Mouse (Mus musculus): ENCODE measurements around the gene Fhdc1.

DNA sequence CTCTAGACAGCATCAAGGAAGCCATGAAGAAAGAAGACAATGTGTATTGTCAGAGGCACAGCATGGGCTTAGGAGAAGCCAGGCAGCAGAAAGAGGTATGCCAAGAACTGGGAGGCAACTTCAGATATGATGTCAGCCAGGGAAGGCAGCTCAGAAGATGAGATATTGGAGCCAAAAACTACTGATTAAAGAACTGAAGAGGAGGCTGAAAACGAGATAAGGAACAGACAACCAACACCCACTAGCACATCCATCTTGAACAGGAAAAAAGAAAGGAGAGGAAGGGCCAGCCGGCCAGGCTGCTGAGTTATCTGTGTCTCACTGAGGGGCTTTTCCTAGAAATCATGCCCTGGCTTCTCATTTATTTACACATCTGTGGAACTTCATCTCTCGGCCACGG is 66.4 kb downstream of the Fhdc1 start:
- TF ChIP-seq SRF (IDR thresholded peaks at IDR 0.05; ENCODE audit: control insufficient read depth, insufficient read length, low read depth) (no peak), POLR2A (IDR thresholded peaks at IDR 0.05; ENCODE audit: insufficient read length, low read depth) (no peak), POLR2AphosphoS2 (IDR thresholded peaks at IDR 0.05; ENCODE audit: insufficient read length, low read depth) (no peak), E2F4 (IDR thresholded peaks at IDR 0.05; ENCODE audit: insufficient read depth) (no peak), USF1 (IDR thresholded peaks at IDR 0.05; ENCODE audit: low read depth) (no peak), CEBPB (IDR thresholded peaks at IDR 0.05; ENCODE audit: insufficient read depth, poor library complexity, severe bottlenecking) (no peak)
